Mouse (Mus musculus) mature B cell (primary cell): ENCODE data around the gene Cbll1.
"Not testable (repeated sequence)": the region's sequence is repeated elsewhere in the genome, so short reads cannot be mapped to it uniquely, and the experiment has no call there.

Source experiments
- in situ Hi-C: fragments of 300-500 bp; cut with MboI; formaldehyde crosslinking; loops from 2 replicates; pipeline ENCODE4 v1.14.3; 2019

The Cbll1 gene

DNA sequence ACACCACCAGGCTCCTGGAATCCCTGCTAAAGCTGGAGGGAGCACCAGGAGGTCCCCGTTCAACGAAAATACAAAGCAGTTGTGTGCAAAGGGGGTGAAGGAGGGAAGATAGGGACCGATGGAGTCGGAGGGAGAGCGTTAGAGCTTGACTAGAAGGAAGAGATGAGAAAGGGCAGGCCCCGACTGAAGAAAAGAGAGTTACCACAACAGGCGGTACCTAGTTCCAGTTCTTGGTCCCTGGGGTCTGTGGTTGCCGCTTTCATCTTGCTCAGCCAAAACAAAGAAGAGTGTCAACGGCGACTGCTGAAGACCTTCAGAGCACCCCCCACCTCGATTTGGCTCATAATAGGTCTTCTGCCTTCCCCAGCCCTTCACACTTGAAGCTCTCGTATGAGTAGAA, 780 bp upstream of the Cbll1 start:
- in situ Hi-C loops: loop anchor here (25.0 kb wide), 1 partner anchor 437 kb away; no protein-coding TSS in a partner anchor

DNA sequence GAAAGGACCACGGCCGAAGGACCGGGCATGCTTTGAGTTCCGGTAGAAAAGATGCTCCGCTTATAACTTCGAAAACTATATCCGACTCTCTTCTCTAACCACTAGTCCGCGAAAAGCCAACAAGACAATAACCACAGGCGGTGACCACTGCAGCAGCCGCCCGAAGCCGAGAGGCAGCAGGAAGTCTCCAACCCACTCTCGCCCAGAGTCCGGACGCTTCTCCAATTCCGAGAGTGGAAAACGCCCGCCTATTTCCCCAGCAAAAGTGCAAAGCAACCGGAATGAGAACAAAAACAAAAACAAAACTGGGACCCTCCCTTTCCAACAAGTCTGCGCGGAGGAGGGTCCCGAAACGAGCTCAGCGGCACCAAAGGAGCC, 491 bp downstream of the Cbll1 start:
- in situ Hi-C loops: no loop called here

GRCm38 (mm10) chr12:31486431-31486830, 13.0 kb downstream of the Cbll1 start:
- in situ Hi-C loops: no loop called here

GRCm38 (mm10) chr12:31478182-31478581, 21.2 kb downstream of the Cbll1 start:
- in situ Hi-C loops: not testable (repeated sequence)

- in situ Hi-C loops: no loop called here
Observed at GRCm38 (mm10) chr12:31462615-31463014, 36.8 kb downstream of the Cbll1 start.

- in situ Hi-C loops: no loop called here
Observed at GRCm38 (mm10) chr12:31461371-31461770, 38.0 kb downstream of the Cbll1 start.

- in situ Hi-C loops: not testable (repeated sequence)
Observed at GRCm38 (mm10) chr12:31460270-31460669, 39.1 kb downstream of the Cbll1 start.

DNA sequence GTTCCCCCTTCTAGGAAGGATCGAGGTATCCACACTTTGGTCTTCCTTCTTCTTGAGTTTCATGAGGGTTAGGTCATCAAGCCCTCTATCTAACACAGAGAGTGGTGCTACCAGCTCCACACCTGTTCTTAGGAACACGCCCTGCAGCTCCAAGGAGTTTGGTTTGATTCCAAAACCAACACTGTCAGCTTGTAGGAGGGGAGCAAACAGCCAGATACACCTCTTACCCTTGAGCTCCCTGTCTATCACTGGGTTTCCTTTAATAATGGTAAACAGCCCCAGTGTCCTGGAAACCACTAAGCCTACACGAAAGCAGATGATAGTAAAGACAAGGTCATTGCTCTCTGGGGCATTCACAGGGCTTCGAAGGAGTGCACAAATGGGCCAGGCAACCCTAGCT, 40.9 kb downstream of the Cbll1 start:
- in situ Hi-C loops: no loop called here

GRCm38 (mm10) chr12:31456271-31456670, 43.1 kb downstream of the Cbll1 start:
- in situ Hi-C loops: no loop called here

DNA sequence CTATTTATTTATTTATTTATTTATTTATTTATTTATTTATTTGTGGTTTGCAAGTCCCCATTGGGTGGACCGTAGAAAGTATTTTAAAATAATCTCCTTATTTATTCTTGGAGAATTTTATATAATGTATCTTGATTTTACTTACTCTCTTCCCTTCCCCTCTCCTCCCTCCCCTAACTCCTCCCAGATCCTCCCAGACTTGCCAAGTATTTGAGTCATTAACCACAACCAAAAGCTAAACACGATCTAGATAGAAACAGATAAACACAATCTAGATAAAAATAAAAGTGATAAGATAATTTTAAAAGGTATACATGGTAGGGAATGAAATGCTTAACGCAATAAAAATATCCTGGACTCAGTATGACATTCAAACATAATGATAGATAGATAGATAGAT, 50.1 kb downstream of the Cbll1 start:
- in situ Hi-C loops: no loop called here

DNA sequence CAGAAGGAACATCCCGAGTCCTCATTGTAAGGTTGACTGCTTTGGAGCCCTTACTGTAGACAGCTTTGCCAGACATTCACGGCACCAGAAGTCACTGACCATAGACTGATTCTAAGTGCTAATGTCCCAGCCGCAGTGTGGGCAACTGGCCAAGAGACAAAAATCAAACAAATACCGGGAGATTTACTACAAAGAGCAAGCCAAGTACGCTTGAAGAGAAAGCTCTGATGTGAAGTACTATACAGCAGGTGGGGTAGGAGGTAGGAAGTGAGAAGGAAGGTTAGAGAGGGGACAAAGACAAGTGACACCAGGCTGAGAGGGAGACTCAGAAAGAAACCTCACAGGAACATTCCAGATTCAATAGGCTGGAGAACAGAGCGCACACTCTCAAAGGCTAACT, 54.6 kb downstream of the Cbll1 start:
- in situ Hi-C loops: no loop called here

DNA sequence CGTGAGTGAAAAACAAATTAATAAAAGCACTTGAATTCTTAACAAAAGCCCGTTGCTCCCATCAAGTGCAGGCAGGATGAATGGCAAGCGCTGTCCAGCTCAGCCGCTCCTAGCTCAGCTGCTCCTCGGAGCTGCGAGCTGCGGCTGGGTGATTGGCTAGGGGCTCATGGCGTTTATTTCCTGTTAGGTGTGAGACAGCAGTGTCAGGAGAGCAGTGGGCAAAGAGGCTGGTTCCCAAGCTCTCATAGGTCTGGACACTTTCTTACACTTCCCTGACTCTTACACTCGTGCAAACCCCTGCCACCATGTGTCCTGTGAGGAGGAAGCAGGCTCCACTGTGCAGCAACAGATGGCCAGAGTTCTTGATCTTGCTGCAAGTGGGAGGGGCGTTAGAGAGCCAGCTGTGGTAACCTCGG, 55.3 kb downstream of the Cbll1 start:
- in situ Hi-C loops: no loop called here

DNA sequence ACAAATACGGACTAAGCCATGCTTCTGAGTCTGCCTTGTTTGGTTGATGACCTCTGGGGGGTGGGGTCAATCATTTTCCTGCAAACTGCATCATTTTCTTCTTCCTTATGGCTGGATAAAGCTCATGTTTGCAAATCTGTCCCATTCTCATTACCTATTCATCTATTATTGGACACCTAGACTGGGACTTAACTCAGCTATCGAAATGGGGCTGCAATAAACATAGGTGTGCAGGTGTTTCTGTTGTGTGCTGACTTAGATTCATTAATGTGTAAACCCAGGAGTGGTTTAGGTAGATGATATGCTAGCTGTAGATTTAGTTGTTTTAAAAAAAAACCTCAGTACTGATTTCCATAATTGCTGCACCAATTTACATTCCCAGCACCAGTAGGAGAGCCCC, 59.8 kb downstream of the Cbll1 start:
- in situ Hi-C loops: no loop called here

- in situ Hi-C loops: no loop called here
Observed at GRCm38 (mm10) chr12:31437791-31438190, 61.6 kb downstream of the Cbll1 start.
